Mouse (Mus musculus): ENCODE results near the gene Map4. TPM values are rescaled to one million over a fixed set of nuclear protein-coding genes. Genes with fewer than 3 reads are reported as not detected.
A peak's percentile ranks its signal among the peaks of the same experiment; 100 is the strongest.
"Not testable (repeated sequence)": the region's sequence is repeated elsewhere in the genome, so short reads cannot be mapped to it uniquely, and the experiment has no call there.

Gene Map4
- total RNA-seq, 2 experiments from 2014 or later = 580 to 618 TPM

GRCm38 (mm10) chr9:110054781-110055180 lies 123.5 kb downstream of the Map4 start:
- DNase-seq (ENCODE audit: extremely low spot score in 1 of 2, low spot score in 1 of 2) = no peak

GRCm38 (mm10) chr9:110057200-110057599 lies 125.9 kb downstream of the Map4 start:
- no peak for DNase-seq (ENCODE audit: extremely low spot score in 1 of 2, low spot score in 1 of 2)

- no peak for DNase-seq (ENCODE audit: extremely low spot score in 1 of 2, low spot score in 1 of 2)
These were observed 129.5 kb downstream of the Map4 start for GRCm38 (mm10) chr9:110060761-110061160.

GRCm38 (mm10) chr9:110062405-110062804 lies 131.1 kb downstream of the Map4 start:
- DNase-seq (ENCODE audit: extremely low spot score in 1 of 2, low spot score in 1 of 2) = no peak

DNA sequence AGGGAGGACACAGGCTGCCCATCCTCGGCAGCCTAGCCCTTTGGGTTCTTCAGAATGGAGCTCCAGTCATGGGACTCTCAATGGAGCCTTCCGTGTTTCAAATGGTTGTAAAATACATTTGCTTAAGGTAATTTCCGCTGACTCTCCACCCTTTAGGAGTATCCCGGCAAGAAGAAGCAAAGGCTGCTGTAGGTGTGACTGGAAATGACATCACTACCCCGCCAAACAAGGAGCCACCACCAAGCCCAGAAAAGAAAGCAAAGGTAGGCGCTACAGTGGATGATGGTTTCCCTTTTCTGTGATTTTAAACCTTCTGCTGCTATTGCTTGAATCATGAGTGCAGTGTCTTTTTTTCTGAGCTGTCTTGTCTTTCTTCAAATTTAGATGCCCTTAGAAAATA lies 131.6 kb downstream of the Map4 start:
- DNase-seq (ENCODE audit: extremely low spot score in 1 of 2, low spot score in 1 of 2) = no peak

DNA sequence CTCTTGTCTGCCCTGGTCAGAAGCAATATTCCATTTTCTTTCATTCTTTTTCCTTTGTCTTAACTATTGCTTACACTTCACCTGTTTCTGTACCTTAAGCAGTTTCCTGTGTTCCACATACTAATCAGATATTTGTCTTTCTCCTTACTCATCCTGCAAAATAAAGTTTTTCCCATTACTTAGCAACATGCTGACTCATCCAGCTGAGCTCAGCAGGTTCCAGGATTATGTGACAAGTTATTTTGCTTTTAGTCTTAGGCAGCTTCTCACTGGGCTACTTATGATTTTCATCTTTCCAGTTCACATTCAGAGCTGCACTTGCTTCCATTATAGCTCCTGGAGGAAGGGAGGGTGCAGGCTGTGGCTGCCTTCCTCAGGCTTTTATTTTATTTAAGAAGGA lies 133.4 kb downstream of the Map4 start:
- DNase-seq (ENCODE audit: extremely low spot score in 1 of 2, low spot score in 1 of 2) = no peak

- no peak for DNase-seq (ENCODE audit: extremely low spot score in 1 of 2, low spot score in 1 of 2)
These were observed 137.5 kb downstream of the Map4 start for GRCm38 (mm10) chr9:110068745-110069144.

- DNase-seq (ENCODE audit: extremely low spot score in 1 of 2, low spot score in 1 of 2) = no peak
These were observed 139.1 kb downstream of the Map4 start for GRCm38 (mm10) chr9:110070358-110070757.

DNA sequence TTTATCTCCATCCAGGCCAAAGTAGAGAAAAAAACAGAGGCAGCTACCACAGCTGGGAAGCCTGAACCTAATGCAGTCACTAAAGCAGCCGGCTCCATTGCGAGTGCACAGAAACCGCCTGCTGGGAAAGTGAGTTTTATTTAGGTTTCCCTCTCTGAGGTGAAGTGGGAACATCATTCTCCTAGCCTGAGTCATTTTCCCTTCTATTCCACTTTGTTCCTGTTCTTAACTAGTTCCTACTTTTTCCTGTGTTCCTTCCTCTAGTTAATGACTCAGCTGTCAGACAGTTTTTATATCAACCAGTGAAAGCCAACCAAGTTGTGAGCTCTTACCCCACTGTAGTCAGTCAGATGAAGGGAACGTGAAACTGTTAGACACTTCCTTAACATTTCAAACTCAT lies 139.8 kb downstream of the Map4 start:
- no peak for DNase-seq (ENCODE audit: extremely low spot score in 1 of 2, low spot score in 1 of 2)

- DNase-seq (ENCODE audit: extremely low spot score in 1 of 2, low spot score in 1 of 2) = peak; percentile 74 to 93
These were observed 140.6 kb downstream of the Map4 start for GRCm38 (mm10) chr9:110071843-110072242.

DNA sequence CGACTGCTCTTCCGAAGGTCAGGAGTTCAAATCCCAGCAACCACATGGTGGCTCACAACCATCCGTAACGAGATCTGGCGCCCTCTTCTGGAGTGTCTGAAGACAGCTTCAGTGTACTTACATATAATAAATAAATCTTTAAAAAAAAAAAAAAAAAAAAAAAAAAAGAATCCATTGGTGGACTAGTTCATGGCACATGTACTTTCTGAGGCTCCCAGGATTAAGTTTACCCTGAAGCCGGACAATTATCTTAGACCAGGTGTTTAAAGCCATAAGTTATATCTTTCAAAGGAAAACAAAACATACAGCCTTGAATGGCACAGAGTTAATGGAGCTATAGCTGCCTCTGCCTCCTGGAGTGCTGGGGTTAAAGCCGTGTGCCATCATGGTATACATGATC lies 145.2 kb downstream of the Map4 start:
- DNase-seq (ENCODE audit: extremely low spot score in 1 of 2, low spot score in 1 of 2) = not testable (repeated sequence)

GRCm38 (mm10) chr9:110081066-110081465 lies 149.8 kb downstream of the Map4 start:
- no peak for DNase-seq (ENCODE audit: extremely low spot score in 1 of 2, low spot score in 1 of 2)

GRCm38 (mm10) chr9:110084201-110084964 lies 153.1 kb downstream of the Map4 start:
- DNase-seq (ENCODE audit: extremely low spot score in 1 of 2, low spot score in 1 of 2) = no peak

GRCm38 (mm10) chr9:110085693-110086092 lies 154.4 kb downstream of the Map4 start:
- no peak for DNase-seq (ENCODE audit: extremely low spot score in 1 of 2, low spot score in 1 of 2)

- DNase-seq (ENCODE audit: extremely low spot score in 1 of 2, low spot score in 1 of 2) = no peak
These were observed 162.0 kb downstream of the Map4 start for GRCm38 (mm10) chr9:110093303-110093702.

DNA sequence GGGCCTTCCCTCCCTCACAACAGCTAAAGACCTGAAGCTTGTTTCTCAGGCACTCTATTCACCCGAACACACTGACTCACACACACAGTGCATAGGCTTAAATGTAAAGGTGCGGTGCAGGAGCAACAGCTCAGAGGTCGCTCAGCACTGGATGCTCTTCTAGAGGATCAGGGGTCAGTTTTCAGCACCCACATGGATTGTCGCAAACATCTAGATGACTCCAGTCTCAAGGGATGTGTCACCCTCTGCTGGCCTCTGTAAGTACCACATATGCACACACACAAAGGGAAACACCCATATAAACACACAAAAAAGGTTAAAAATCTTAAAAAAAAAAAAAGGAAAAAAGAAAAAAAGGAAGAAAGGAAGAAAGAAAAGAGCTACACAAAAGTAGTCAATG lies 163.5 kb downstream of the Map4 start:
- DNase-seq (ENCODE audit: extremely low spot score in 1 of 2, low spot score in 1 of 2) = no peak

- no peak for DNase-seq (ENCODE audit: extremely low spot score in 1 of 2, low spot score in 1 of 2)
These were observed 166.5 kb downstream of the Map4 start for GRCm38 (mm10) chr9:110097791-110098190.

DNA sequence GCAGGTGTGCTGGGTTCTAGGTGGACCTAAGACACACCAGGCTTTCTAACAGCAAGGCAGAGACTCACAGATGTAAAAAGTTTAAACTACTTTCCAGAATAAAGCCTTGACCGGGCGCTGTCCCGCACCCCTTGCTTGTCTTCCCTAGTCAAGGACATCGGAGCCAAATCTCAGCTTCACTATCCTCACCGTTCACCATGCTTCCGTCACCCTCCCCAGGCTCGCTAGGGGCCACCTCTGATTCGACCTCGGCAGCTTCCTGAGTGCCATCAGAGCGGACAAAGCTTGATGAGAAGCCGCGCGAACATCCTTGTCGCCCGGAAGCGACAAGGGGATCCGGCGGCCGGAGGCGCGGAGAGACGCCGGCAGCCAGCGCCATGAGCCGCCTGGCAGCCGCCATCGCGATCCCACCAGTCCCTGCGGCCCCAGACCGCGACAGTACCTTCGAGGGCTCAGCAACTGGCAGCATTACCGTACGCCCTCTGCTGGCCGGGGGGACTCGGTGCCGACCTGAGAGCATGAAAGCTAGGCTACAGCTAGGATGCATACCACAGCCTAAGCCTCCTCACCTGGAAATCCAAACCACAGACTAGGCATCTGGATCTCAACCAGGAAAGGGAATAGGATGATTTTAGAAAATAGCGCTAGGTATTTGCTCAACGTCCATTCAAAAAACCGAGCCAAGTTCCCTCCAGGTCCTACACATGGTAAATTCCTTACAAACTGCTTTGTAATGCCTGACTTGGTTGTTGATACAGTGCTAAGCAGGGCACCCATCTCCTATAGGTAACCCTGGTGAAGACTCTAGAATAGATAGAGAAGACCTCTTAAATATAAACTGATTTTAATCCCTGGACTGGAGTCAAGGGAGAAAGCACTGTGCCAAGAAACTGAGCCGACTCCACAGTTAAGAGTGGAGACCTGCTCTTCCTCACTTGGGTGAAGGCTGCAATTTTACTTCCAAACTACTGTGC lies 169.7 kb downstream of the Map4 start:
- peak; percentile 95 to 99 for DNase-seq (ENCODE audit: extremely low spot score in 1 of 2, low spot score in 1 of 2)

- no peak for DNase-seq (ENCODE audit: extremely low spot score in 1 of 2, low spot score in 1 of 2)
These were observed 185.2 kb downstream of the Map4 start for GRCm38 (mm10) chr9:110116353-110116976.

GRCm38 (mm10) chr9:110116977-110117778 lies 185.9 kb downstream of the Map4 start, which contains the start of gene Smarcc1:
Gene Smarcc1, plus strand, starts transcription at chr9:110117708.
- peak; percentile 77 to 84 for DNase-seq (ENCODE audit: extremely low spot score in 1 of 2, low spot score in 1 of 2)

Measured in layer of hippocampus, postnatal 25 days (tissue).